Mouse (Mus musculus) midbrain, embryonic 13.5 days (tissue): ENCODE measurements at regions not wholly inside any gene's neighbourhood (a gene's known extent, or its start where the extent isn't known, plus 50 kb on each side); places are given as distances from the start of the nearest gene placed in this dataset.
A peak's percentile ranks its signal among the peaks of the same experiment; 100 is the strongest.
"Not testable (repeated sequence)": the region's sequence is repeated elsewhere in the genome, so short reads cannot be mapped to it uniquely, and the experiment has no call there.

Source experiments
- ATAC-seq: fragments of 200-750 bp; cut with Nextera tagmentation; 2 replicates; pipeline ENCODE4 v1.8.0; 2017; ENCODE audit warnings: mild to moderate bottlenecking, moderate TSS enrichment, moderate library complexity
- H3K27ac ChIP-seq: fragments of 300-500 bp; sonication (generic); 2 replicates; pipeline ENCODE4 v1.5.1; 2015; ENCODE audit warnings: inconsistent platforms, mild to moderate bottlenecking, moderate library complexity
- H3K27me3 ChIP-seq: fragments of 300-500 bp; sonication (generic); 2 replicates; pipeline ENCODE4 v1.6.1; 2015; ENCODE audit warnings: mild to moderate bottlenecking, inconsistent platforms
- H3K36me3 ChIP-seq: fragments of 300-500 bp; sonication (generic); 2 replicates; pipeline ENCODE4 v1.6.1; 2015; ENCODE audit warnings: mild to moderate bottlenecking, inconsistent platforms
- H3K4me1 ChIP-seq: fragments of 300-500 bp; sonication (generic); replicated peaks from 2 replicates; pipeline ENCODE4 v1.6.1; 2015; ENCODE audit warnings: inconsistent platforms
- H3K4me2 ChIP-seq: fragments of 300-500 bp; sonication (generic); replicated peaks from 2 replicates; pipeline ENCODE4 v1.6.1; 2015; ENCODE audit warnings: moderate library complexity, mild to moderate bottlenecking, inconsistent platforms
- H3K4me3 ChIP-seq: fragments of 300-500 bp; sonication (generic); replicated peaks from 2 replicates; pipeline ENCODE4 v1.5.1; 2015; ENCODE audit warnings: mild to moderate bottlenecking, inconsistent platforms
- H3K9ac ChIP-seq: fragments of 300-500 bp; sonication (generic); replicated peaks from 2 replicates; pipeline ENCODE4 v1.6.1; 2015; ENCODE audit warnings: mild to moderate bottlenecking, inconsistent platforms
- H3K9me3 ChIP-seq: fragments of 300-500 bp; sonication (generic); 2 replicates; pipeline ENCODE4 v1.6.1; 2016; ENCODE audit warnings: mild to moderate bottlenecking, inconsistent platforms
- WGBS: fragments of 180-500 bp; shearing (Covaris S2); methylation state at CpG from one replicate; pipeline ENCODE4 v1.1.7; 2015; 5-methylcytosine and 5-hydroxymethylcytosine counted together

DNA sequence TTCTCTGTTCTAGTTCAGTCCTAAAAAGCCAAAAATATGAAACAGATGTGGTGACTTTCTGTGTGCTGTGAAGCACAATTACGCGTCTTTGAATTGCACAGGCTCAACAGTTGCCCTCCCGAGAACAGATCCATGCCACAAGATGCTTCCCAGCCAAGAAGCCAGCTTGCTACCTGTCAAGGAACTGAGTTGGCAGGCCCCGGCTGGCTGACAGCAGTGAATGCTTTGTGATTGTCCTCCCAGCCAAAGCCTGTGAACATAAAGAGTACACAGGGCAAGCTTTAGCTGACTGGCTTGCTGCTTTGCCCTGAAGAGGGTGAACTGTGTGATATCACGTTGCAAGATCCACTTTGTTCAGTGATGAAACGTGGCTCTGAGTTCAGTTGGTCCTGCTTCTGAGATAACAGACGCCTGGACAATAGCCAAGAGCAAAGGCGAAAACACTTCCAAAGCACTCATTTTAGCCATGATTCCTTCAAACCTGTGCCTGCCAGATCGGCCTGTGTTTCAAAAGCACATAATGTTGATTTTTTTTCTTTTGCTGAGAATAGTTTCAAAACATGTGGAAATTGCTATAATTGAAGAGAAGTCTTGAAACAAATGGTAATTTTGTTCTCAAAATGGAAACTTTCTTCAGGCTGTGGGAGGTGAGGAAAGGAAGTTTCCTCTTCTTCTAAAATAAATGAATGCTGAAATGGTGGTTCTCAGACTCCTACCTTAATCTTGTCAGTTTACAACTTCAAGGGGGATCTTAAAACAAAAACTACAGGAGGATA lies 173.5 kb upstream of the Arrdc3 start:
- Histone ChIP-seq H3K36me3 (no peaks in the 10 kb centered on the region), H3K9ac (no peak overlapping the region), H3K4me2 (no peak overlapping the region), H3K9me3 (no peaks in the 10 kb centered on the region), H3K27me3 (no peaks in the 10 kb centered on the region), H3K4me3 (no peak overlapping the region), H3K27ac (no peak overlapping the region), H3K4me1 (no peaks in the 10 kb centered on the region)
- ATAC-seq: no peak
- WGBS: 46% methylated on average over 9 of the region's 9 CpGs

- Histone ChIP-seq H3K27ac (no peak overlapping the region), H3K4me3 (no peak overlapping the region), H3K36me3 (no peaks in the 10 kb centered on the region), H3K4me1 (peaks cover 4% of the 10 kb centered on the region; the same call in 1 of the 2 replicates), H3K27me3 (no peaks in the 10 kb centered on the region), H3K9ac (no peak overlapping the region), H3K9me3 (no peaks in the 10 kb centered on the region), H3K4me2 (no peak overlapping the region)
- 71% methylated on average over 3 of the region's 3 CpGs for WGBS
- ATAC-seq: no peak
Observed at GRCm38 (mm10) chr13:80719313-80719712, 163.9 kb upstream of the Arrdc3 start.

GRCm38 (mm10) chr13:80723215-80724006 lies 159.8 kb upstream of the Arrdc3 start:
- H3K4me2 ChIP-seq: no peak overlapping the region

DNA sequence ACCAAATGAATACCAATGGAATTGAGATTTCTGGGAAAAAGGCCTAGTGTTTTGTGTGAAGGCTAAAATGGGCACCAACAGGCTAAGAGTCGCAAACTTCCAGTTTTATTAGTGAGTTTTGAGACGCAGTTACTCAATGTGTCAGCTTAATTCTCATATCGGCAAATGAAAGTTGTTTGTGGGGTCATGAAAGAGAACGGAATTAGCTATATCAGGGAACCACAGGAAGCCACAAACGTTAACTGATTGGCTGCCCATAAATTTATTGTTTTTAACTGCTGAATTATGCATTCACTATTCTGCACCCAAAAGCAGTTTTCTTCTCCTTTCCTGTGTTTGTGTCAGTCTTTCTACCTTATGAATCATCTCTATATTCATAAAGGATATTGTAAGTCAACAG lies 154.0 kb upstream of the Arrdc3 start:
- ATAC-seq: no peak

More at GRCm38 (mm10) chr13:80723215-80724006, 159.8 kb upstream of the Arrdc3 start:
- H3K27me3 ChIP-seq: no peaks in the 10 kb centered on the region
- H3K9ac ChIP-seq: no peak overlapping the region
- H3K4me1 ChIP-seq: peaks cover 4% of the 10 kb centered on the region; the same call in 1 of the 2 replicates
- H3K9me3 ChIP-seq: no peaks in the 10 kb centered on the region
- no peak overlapping the region for H3K4me3 ChIP-seq
- H3K27ac ChIP-seq: no peak overlapping the region
- 28% methylated on average over 4 of the region's 4 CpGs for WGBS
- ATAC-seq: no peak
- H3K36me3 ChIP-seq: no peaks in the 10 kb centered on the region

GRCm38 (mm10) chr13:80745991-80746390 lies 137.2 kb upstream of the Arrdc3 start:
- no peak overlapping the region for H3K9ac ChIP-seq
- no peaks in the 10 kb centered on the region for H3K4me1 ChIP-seq
- H3K27me3 ChIP-seq: no peaks in the 10 kb centered on the region
- H3K4me2 ChIP-seq: no peak overlapping the region
- 71% methylated on average over 2 of the region's 2 CpGs for WGBS
- H3K9me3 ChIP-seq: no peaks in the 10 kb centered on the region
- ATAC-seq: peak; percentile 43; the same call in 1 of the 2 replicates
- H3K36me3 ChIP-seq: no peaks in the 10 kb centered on the region
- H3K27ac ChIP-seq: no peak overlapping the region
- H3K4me3 ChIP-seq: no peak overlapping the region

More for the DNA sequence above, 154.0 kb upstream of the Arrdc3 start:
- H3K4me3 ChIP-seq: no peak overlapping the region
- H3K9ac ChIP-seq: no peak overlapping the region
- no peaks in the 10 kb centered on the region for H3K9me3 ChIP-seq
- WGBS: 94% methylated on average over 5 of the region's 5 CpGs
- H3K4me2 ChIP-seq: no peak overlapping the region
- H3K4me1 ChIP-seq: no peaks in the 10 kb centered on the region
- no peak overlapping the region for H3K27ac ChIP-seq
- H3K27me3 ChIP-seq: no peaks in the 10 kb centered on the region
- H3K36me3 ChIP-seq: no peaks in the 10 kb centered on the region

- H3K9me3 ChIP-seq, H3K36me3 ChIP-seq, H3K27me3 ChIP-seq, H3K27ac ChIP-seq, H3K9ac ChIP-seq, H3K4me3 ChIP-seq, H3K4me2 ChIP-seq, H3K4me1 ChIP-seq: not testable (repeated sequence)
- WGBS: 57% methylated on average over 6 of the region's 6 CpGs
- peak; percentile 66 for ATAC-seq
Observed at GRCm38 (mm10) chr13:80747022-80747421, 136.2 kb upstream of the Arrdc3 start.
